Mouse (Mus musculus): ENCODE data around the gene Agt. TPM values are rescaled to one million over a fixed set of nuclear protein-coding genes. Genes with fewer than 3 reads are reported as not detected.

Gene Agt
- polyA plus RNA-seq, 1 experiment from 2014 or later: 11.8 TPM

GRCm38 (mm10) chr8:124557476-124557875 is 12.0 kb downstream of the Agt start:
- H3K27ac ChIP-seq (ENCODE audit: low read depth, low read length): 0 out of 2 replicates have a peak overlapping the region, but pooled peaks have one; percentile 15
- WGBS: 69% methylated on average over 4 of the region's 5 CpGs
- H3K4me2 ChIP-seq (replicated peaks; ENCODE audit: low read depth): no peak overlapping the region
- H3K27me3 ChIP-seq (replicated peaks; ENCODE audit: control insufficient read depth, insufficient read depth, low read length): no peaks in the 10 kb centered on the region
- H3K36me3 ChIP-seq (ENCODE audit: control insufficient read depth, insufficient read depth): peaks cover 5% of the 10 kb centered on the region; the same call in 1 of the 2 replicates
- ATAC-seq: no peak
- no peak for TF ChIP-seq CTCF (IDR thresholded peaks at IDR 0.05; ENCODE audit: low read depth)
- no peaks in the 10 kb centered on the region for H3K9me3 ChIP-seq (ENCODE audit: control insufficient read depth)
- no peak overlapping the region for H3K9ac ChIP-seq (ENCODE audit: low read depth, low read length)
- H3K4me3 ChIP-seq (ENCODE audit: low read depth, low read length): no peak overlapping the region
- H3K4me1 ChIP-seq (replicated peaks; ENCODE audit: control insufficient read depth, insufficient read depth, low read length): no peaks in the 10 kb centered on the region

DNA sequence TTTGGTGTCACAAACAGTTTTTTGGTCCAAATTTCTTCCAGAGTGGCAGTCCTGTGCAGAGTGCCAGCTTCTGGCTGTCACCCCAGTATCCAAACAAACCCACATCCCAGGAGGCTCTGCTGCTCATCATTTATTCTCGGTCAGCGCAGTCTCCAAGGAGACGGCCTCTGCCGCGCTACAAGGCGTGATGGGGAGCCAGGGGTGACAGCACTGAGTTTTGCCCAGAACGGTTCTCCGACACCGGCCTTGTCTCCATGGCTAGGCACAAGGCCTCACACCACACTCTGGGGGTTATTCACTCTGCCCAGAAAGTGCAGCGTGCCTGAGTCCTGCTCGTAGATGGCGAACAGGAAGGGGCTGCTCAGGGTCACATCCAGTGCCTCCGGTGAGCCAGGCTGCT is 12.8 kb downstream of the Agt start:
- no peak for TF ChIP-seq CTCF (IDR thresholded peaks at IDR 0.05; ENCODE audit: low read depth)
- Histone ChIP-seq H3K4me1 (replicated peaks; ENCODE audit: control insufficient read depth, insufficient read depth, low read length) (no peaks in the 10 kb centered on the region), H3K9me3 (ENCODE audit: control insufficient read depth) (no peaks in the 10 kb centered on the region), H3K27ac (ENCODE audit: low read depth, low read length) (no peak overlapping the region), H3K4me3 (ENCODE audit: low read depth, low read length) (no peak overlapping the region), H3K27me3 (replicated peaks; ENCODE audit: control insufficient read depth, insufficient read depth, low read length) (no peaks in the 10 kb centered on the region), H3K9ac (ENCODE audit: low read depth, low read length) (no peak overlapping the region), H3K36me3 (ENCODE audit: control insufficient read depth, insufficient read depth) (peaks cover 12% of the 10 kb centered on the region; the same call in 1 of the 2 replicates), H3K4me2 (replicated peaks; ENCODE audit: low read depth) (no peak overlapping the region)
- WGBS: 83% methylated on average over 13 of the region's 13 CpGs
- ATAC-seq: no peak

DNA sequence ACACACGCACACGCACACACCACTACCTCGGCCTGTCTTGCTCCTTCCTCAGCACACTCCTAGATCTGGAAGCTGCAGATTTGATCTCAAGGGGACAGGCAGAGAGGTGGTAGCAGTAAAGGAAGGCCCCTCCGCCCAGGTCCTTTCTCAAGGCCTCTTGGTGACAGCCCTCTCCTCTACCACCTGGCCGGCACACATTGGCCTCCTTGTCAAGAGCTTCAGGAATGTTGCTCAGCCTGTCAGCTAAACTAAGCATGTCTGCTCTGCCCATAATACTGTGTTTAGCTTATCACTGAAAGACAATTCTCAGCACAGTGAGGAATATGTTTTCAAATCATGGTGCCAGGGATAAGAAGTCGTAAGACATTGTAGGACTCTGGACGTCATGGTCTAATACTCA is 13.3 kb downstream of the Agt start:
- Histone ChIP-seq H3K9ac (ENCODE audit: low read depth, low read length) (no peak overlapping the region), H3K4me1 (replicated peaks; ENCODE audit: control insufficient read depth, insufficient read depth, low read length) (no peaks in the 10 kb centered on the region), H3K9me3 (ENCODE audit: control insufficient read depth) (no peaks in the 10 kb centered on the region), H3K36me3 (ENCODE audit: control insufficient read depth, insufficient read depth) (peaks cover 16% of the 10 kb centered on the region), H3K27ac (ENCODE audit: low read depth, low read length) (no peak overlapping the region), H3K4me2 (replicated peaks; ENCODE audit: low read depth) (no peak overlapping the region), H3K4me3 (ENCODE audit: low read depth, low read length) (no peak overlapping the region), H3K27me3 (replicated peaks; ENCODE audit: control insufficient read depth, insufficient read depth, low read length) (no peaks in the 10 kb centered on the region)
- WGBS: 72% methylated on average over 7 of the region's 7 CpGs
- TF ChIP-seq CTCF (IDR thresholded peaks at IDR 0.05; ENCODE audit: low read depth): no peak
- ATAC-seq: no peak

GRCm38 (mm10) chr8:124555113-124555750 is 14.3 kb downstream of the Agt start:
- 91% methylated on average over 7 of the region's 7 CpGs for WGBS
- no peak overlapping the region for H3K9ac ChIP-seq (ENCODE audit: low read depth, low read length)
- H3K27me3 ChIP-seq (replicated peaks; ENCODE audit: control insufficient read depth, insufficient read depth, low read length): no peaks in the 10 kb centered on the region
- H3K9me3 ChIP-seq (ENCODE audit: control insufficient read depth): no peaks in the 10 kb centered on the region
- no peak overlapping the region for H3K27ac ChIP-seq (ENCODE audit: low read depth, low read length)
- ATAC-seq: no peak
- no peak overlapping the region for H3K4me3 ChIP-seq (ENCODE audit: low read depth, low read length)
- H3K4me1 ChIP-seq (replicated peaks; ENCODE audit: control insufficient read depth, insufficient read depth, low read length): no peaks in the 10 kb centered on the region
- TF ChIP-seq CTCF (IDR thresholded peaks at IDR 0.05; ENCODE audit: low read depth): no peak
- H3K4me2 ChIP-seq (replicated peaks; ENCODE audit: low read depth): no peak overlapping the region
- peaks cover 25% of the 10 kb centered on the region for H3K36me3 ChIP-seq (ENCODE audit: control insufficient read depth, insufficient read depth)

GRCm38 (mm10) chr8:124551011-124551661 is 18.4 kb downstream of the Agt start:
- H3K4me1 ChIP-seq (replicated peaks; ENCODE audit: control insufficient read depth, insufficient read depth, low read length): no peaks in the 10 kb centered on the region
- no peak overlapping the region for H3K4me3 ChIP-seq (ENCODE audit: low read depth, low read length)
- no peaks in the 10 kb centered on the region for H3K27me3 ChIP-seq (replicated peaks; ENCODE audit: control insufficient read depth, insufficient read depth, low read length)
- no peak overlapping the region for H3K27ac ChIP-seq (ENCODE audit: low read depth, low read length)
- H3K9me3 ChIP-seq (ENCODE audit: control insufficient read depth): no peaks in the 10 kb centered on the region
- WGBS: 93% methylated on average over 15 of the region's 15 CpGs
- TF ChIP-seq CTCF (IDR thresholded peaks at IDR 0.05; ENCODE audit: low read depth): no peak
- H3K9ac ChIP-seq (ENCODE audit: low read depth, low read length): no peak overlapping the region
- no peak overlapping the region for H3K4me2 ChIP-seq (replicated peaks; ENCODE audit: low read depth)
- H3K36me3 ChIP-seq (ENCODE audit: control insufficient read depth, insufficient read depth): peaks cover 62% of the 10 kb centered on the region
- no peak for ATAC-seq

- Histone ChIP-seq H3K9ac (ENCODE audit: low read depth, low read length) (no peak overlapping the region), H3K9me3 (ENCODE audit: control insufficient read depth) (no peaks in the 10 kb centered on the region), H3K27me3 (replicated peaks; ENCODE audit: control insufficient read depth, insufficient read depth, low read length) (no peaks in the 10 kb centered on the region), H3K4me1 (replicated peaks; ENCODE audit: control insufficient read depth, insufficient read depth, low read length) (no peaks in the 10 kb centered on the region), H3K27ac (ENCODE audit: low read depth, low read length) (no peak overlapping the region), H3K4me2 (replicated peaks; ENCODE audit: low read depth) (no peak overlapping the region), H3K36me3 (ENCODE audit: control insufficient read depth, insufficient read depth) (peaks cover 90% of the 10 kb centered on the region), H3K4me3 (ENCODE audit: low read depth, low read length) (no peak overlapping the region)
- 82% methylated on average over 1 of the region's 1 CpGs for WGBS
- TF ChIP-seq CTCF (IDR thresholded peaks at IDR 0.05; ENCODE audit: low read depth): no peak
- ATAC-seq: no peak
Measured at GRCm38 (mm10) chr8:124548187-124548586, 21.3 kb downstream of the Agt start.

All from intestine, postnatal 0 days (tissue).